Mouse (Mus musculus): ENCODE data around the gene Nid2. TPM values are rescaled to one million over a fixed set of nuclear protein-coding genes. Genes with fewer than 3 reads are reported as not detected.

Nid2 gene
- polyA plus RNA-seq, 1 experiment from 2014 or later, result 106 TPM

DNA sequence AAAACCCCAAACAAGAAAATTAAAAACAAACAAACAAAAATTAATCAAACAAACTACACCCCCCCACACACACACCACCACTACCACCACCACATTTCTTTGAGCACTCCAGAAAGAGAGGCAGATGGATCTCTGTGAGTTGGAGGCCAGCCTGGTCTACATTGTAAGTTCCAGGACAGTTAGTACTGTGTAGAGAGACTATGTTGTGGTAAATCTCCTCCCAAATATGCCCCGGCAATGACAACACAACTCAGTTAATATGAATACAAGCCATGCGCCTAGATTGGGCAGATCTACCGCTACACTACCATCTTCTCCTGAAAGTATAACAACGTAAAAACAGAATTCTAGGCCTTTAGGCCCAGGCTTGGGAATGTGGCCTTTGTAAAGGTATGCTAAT lies 109.2 kb downstream of the Nid2 start:
- Histone ChIP-seq H3K36me3 (ENCODE audit: control insufficient read depth, insufficient read depth, low read length) (no peaks in the 10 kb centered on the region), H3K27ac (replicated peaks in 1 of 2; ENCODE audit: control insufficient read depth in 1 of 2, insufficient read depth in 1 of 2, low read depth in 2 of 2, low read length in 2 of 2) (no peak overlapping the region), H3K9me3 (ENCODE audit: control insufficient read depth, low read length) (no peaks in the 10 kb centered on the region), H3K4me2 (ENCODE audit: low read length) (no peak overlapping the region), H3K27me3 (ENCODE audit: control insufficient read depth, insufficient read depth, low read length) (no peaks in the 10 kb centered on the region), H3K9ac (ENCODE audit: low read length) (no peak overlapping the region), H3K4me1 (ENCODE audit: control insufficient read depth in 2 of 2, insufficient read depth in 2 of 2, low read length in 2 of 2) (no peaks in the 10 kb centered on the region), H3K4me3 (ENCODE audit: control insufficient read depth in 1 of 2, insufficient read depth in 1 of 2, low read depth in 1 of 2, low read length in 2 of 2) (no peak overlapping the region)
- 89% methylated on average over 4 of the region's 4 CpGs for WGBS
- no peak for ATAC-seq (ENCODE audit: insufficient number of reproducible peaks, insufficient read depth, low FRiP score, low read depth)

Other genes starting within 250 kb of the Nid2 start
- gene Gm2244, start 201.3 kb upstream of the Nid2 start, polyA plus RNA-seq (2014; fragmentation: Nextera tagmentation; extraction: Ambion mirVana), result 0.36 and 0.46 TPM in 2 replicates
- gene Gm2237, start 166.1 kb upstream of the Nid2 start, polyA plus RNA-seq (2014; fragmentation: Nextera tagmentation; extraction: Ambion mirVana), result 3.7 and 4.9 TPM in 2 replicates
- gene Gm5458, start 148.7 kb upstream of the Nid2 start, polyA plus RNA-seq (2014; fragmentation: Nextera tagmentation; extraction: Ambion mirVana), result not detected in 2 replicates
- 177 and 202 TPM in 2 replicates for gene Rtraf, start 72.6 kb downstream of the Nid2 start, polyA plus RNA-seq (2014; fragmentation: Nextera tagmentation; extraction: Ambion mirVana)
- 49.9 and 59.3 TPM in 2 replicates for gene Gng2, start 226.4 kb downstream of the Nid2 start, polyA plus RNA-seq (2014; fragmentation: Nextera tagmentation; extraction: Ambion mirVana)

All from heart, embryonic 14.5 days (tissue).